Mouse (Mus musculus) hindbrain, embryonic 12.5 days (tissue): ENCODE results near the gene Gm20388. TPM values are rescaled to one million over a fixed set of nuclear protein-coding genes. Genes with fewer than 3 reads are reported as not detected.

ENCODE experiments used
- ATAC-seq: fragments of 200-750 bp; cut with Nextera tagmentation; 2 replicates; pipeline ENCODE4 v1.8.0; 2017; ENCODE audit warnings: moderate TSS enrichment; ENCODE audit not compliant: low FRiP score
- H3K27ac ChIP-seq: fragments of 300-500 bp; sonication (generic); 2 replicates; pipeline ENCODE4 v1.5.1; 2016; ENCODE audit warnings: mild to moderate bottlenecking
- H3K27me3 ChIP-seq: fragments of 300-500 bp; sonication (generic); 2 replicates; pipeline ENCODE4 v1.6.1; 2016; ENCODE audit warnings: mild to moderate bottlenecking
- H3K36me3 ChIP-seq: fragments of 300-500 bp; sonication (generic); 2 replicates; pipeline ENCODE4 v1.6.1; 2016; ENCODE audit warnings: mild to moderate bottlenecking
- H3K4me1 ChIP-seq: fragments of 300-500 bp; sonication (generic); 2 replicates; pipeline ENCODE4 v1.6.1; 2016
- H3K4me2 ChIP-seq: fragments of 300-500 bp; sonication (generic); replicated peaks from 2 replicates; pipeline ENCODE4 v1.6.1; 2016; ENCODE audit warnings: mild to moderate bottlenecking
- H3K4me3 ChIP-seq: fragments of 300-500 bp; sonication (generic); 2 replicates; pipeline ENCODE4 v1.5.1; 2016; ENCODE audit warnings: mild to moderate bottlenecking
- H3K9ac ChIP-seq: fragments of 300-500 bp; sonication (generic); 2 replicates; pipeline ENCODE4 v1.6.1; 2016; ENCODE audit warnings: mild to moderate bottlenecking, moderate library complexity
- H3K9me3 ChIP-seq: fragments of 300-500 bp; sonication (generic); replicated peaks from 2 replicates; pipeline ENCODE4 v1.6.1; 2016; ENCODE audit warnings: mild to moderate bottlenecking
- WGBS: fragments of 180-500 bp; shearing (Covaris S2); methylation state at CpG from one replicate; pipeline ENCODE4 v1.1.7; 2016; 5-methylcytosine and 5-hydroxymethylcytosine counted together
- polyA plus RNA-seq: library from polyadenylated mRNA; unstranded; fragments of >200 nt; fragmentation: Nextera tagmentation; extraction: Ambion mirVana; gene quantifications from 2 replicates; pipeline ENCODE4 v1.2.1, GENCODE M21; 2016

Gm20388 gene
- polyA plus RNA-seq, 1 experiment from 2014 or later, result not detected

DNA sequence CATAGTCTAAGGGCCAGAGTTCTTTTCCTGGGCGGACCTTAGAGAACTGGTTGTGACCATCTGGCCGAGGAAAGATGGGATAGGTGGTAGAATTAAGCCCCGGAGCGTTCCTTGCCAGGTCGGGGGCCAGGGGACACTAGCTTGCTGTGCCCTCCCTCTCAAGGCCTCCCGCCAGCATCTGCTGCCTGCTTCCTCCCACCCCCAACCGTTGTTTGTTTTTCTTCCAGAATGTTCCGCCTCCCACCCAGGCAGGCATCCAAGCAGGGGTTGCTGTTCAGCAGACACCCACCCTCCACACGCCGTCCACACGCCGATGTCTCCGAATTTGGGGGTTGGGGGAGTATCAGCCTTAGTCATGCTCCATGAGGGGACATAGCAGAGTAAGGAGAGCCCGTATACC is 367.4 kb downstream of the Gm20388 start:
- H3K9me3 ChIP-seq, result no peaks in the 10 kb centered on the region
- no peaks in the 10 kb centered on the region for H3K36me3 ChIP-seq
- ATAC-seq, result no peak
- H3K27me3 ChIP-seq, result peaks cover 22% of the 10 kb centered on the region
- H3K4me3 ChIP-seq, result no peak overlapping the region
- H3K4me2 ChIP-seq, result no peak overlapping the region
- peaks cover 64% of the 10 kb centered on the region for H3K4me1 ChIP-seq
- 76% methylated on average over 14 of the region's 14 CpGs for WGBS
- H3K27ac ChIP-seq, result 0 out of 2 replicates have a peak overlapping the region, but pooled peaks have one; percentile 5
- no peak overlapping the region for H3K9ac ChIP-seq

DNA sequence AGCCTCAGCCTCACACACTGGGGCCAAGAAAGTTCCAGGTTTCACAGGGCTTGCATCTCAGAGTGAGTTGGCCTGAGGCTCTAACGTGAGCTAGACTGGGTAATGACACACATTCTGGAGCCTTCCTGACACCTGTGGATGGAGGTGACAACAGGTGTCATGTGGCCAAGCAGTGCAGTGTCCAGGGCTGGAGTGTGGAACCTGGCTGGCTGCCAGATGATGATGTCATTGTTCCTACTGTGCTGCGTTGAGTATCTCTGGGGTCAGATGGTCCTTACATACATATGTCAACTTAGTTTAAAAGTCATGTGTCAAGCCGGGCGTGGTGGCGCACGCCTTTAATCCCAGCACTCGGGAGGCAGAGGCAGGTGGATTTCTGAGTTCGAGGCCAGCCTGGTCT is 368.8 kb downstream of the Gm20388 start:
- Histone ChIP-seq H3K27me3 (peaks cover 22% of the 10 kb centered on the region), H3K4me1 (peaks cover 75% of the 10 kb centered on the region), H3K9ac (no peak overlapping the region), H3K4me2 (no peak overlapping the region), H3K27ac (no peak overlapping the region; the same call in 1 of the 2 replicates), H3K4me3 (no peak overlapping the region), H3K36me3 (no peaks in the 10 kb centered on the region), H3K9me3 (no peaks in the 10 kb centered on the region)
- no peak for ATAC-seq
- WGBS, result 89% methylated on average over 8 of the region's 8 CpGs

DNA sequence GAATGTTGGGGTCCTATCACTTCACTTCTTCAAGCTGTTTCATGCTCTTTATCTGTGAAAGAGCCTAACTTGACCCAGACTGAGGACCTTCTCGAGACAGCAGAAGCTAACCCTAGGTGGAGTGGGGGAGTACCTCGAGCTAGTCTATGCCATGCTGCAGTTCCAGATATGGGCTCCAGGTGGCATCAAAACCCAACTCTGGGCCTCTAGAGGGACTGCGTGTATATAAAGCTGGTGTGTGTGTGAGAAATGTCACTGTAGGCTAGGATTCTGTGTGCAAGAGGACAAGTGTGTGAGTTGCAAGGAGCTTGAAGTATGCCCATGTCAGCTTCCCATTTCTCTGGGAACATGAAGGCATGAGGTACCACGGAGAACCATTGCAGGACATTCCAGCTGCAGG is 370.8 kb downstream of the Gm20388 start:
- Histone ChIP-seq H3K4me1 (peaks cover 76% of the 10 kb centered on the region), H3K9me3 (no peaks in the 10 kb centered on the region), H3K27ac (no peak overlapping the region), H3K4me3 (no peak overlapping the region), H3K9ac (no peak overlapping the region), H3K4me2 (no peak overlapping the region), H3K36me3 (no peaks in the 10 kb centered on the region), H3K27me3 (peaks cover 22% of the 10 kb centered on the region)
- ATAC-seq, result peak; percentile 42; the same call in 1 of the 2 replicates
- 21% methylated on average over 4 of the region's 4 CpGs for WGBS

DNA sequence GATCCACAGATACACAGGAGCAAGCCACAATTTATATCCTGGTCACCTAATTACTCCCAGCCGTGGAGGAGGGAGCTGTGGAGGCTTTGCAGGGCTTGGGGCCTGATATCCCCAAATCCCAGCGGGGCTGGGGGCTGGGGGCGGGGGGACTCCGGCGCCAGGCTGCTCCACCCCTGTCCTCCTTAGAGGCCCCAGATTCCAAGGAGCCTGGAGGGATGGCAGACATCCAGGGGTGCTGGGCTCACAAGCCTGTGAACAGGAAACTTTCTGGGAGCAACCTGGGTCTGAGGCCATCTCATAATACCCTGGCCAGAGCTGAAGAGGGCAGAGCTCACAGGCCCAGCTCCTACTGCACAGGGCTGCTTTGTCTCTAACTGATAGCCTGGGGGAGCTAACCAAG is 371.8 kb downstream of the Gm20388 start:
- Histone ChIP-seq H3K27me3 (peaks cover 18% of the 10 kb centered on the region), H3K4me2 (no peak overlapping the region), H3K9me3 (no peaks in the 10 kb centered on the region), H3K4me3 (no peak overlapping the region), H3K27ac (peak overlapping the region; percentile 50), H3K4me1 (peaks cover 70% of the 10 kb centered on the region), H3K36me3 (no peaks in the 10 kb centered on the region), H3K9ac (peak overlapping the region; percentile 51; the same call in 1 of the 2 replicates)
- no peak for ATAC-seq
- WGBS, result 50% methylated on average over 5 of the region's 5 CpGs

DNA sequence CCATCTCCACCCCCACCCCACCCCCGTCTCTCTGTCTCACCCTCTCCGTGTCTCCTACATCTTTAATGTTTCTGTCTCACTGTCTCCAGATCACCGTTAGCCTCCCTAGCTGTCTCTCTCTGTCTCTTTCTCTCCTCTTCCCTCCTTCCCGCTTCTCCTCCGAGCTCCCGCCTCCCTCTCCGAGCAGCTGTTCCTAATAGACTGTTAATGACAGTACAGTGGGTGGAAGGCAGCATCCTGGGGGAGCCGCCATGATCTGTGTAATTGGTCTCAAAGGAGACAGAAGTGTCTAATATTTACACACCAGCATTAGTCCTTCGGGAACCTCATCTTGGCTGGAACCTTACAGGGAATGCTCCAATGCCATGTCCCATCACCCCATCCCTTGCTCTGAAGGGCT is 373.6 kb downstream of the Gm20388 start:
- no peaks in the 10 kb centered on the region for H3K9me3 ChIP-seq
- no peak overlapping the region for H3K4me2 ChIP-seq
- no peak overlapping the region for H3K4me3 ChIP-seq
- peak overlapping the region; percentile 53 for H3K27ac ChIP-seq
- H3K4me1 ChIP-seq, result peaks cover 76% of the 10 kb centered on the region
- H3K9ac ChIP-seq, result peak overlapping the region; percentile 51; the same call in 1 of the 2 replicates
- no peak for ATAC-seq
- WGBS, result 24% methylated on average over 9 of the region's 9 CpGs
- H3K27me3 ChIP-seq, result peaks cover 7% of the 10 kb centered on the region
- H3K36me3 ChIP-seq, result no peaks in the 10 kb centered on the region

DNA sequence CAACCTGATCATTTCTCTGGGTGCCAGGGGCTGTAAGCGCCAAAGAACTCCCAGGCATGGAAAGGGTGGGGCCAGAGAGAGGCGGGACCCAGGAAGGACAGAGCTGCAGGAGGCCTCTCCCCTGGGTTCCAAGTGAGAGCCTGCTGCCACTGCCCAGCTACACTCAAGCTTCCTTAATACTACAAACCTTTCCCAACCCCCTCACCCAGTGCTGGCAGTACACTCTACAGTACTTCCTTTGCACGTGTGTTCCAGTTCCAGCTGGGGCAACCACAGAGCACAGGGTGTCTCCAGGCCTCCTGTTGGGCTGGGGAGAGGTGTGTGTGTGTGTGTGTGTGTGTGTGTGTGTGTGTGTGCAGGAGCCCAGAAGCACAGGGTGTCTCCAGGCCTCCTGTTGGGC is 374.4 kb downstream of the Gm20388 start:
- no peak for ATAC-seq
- H3K36me3 ChIP-seq, result no peaks in the 10 kb centered on the region
- peak overlapping the region; percentile 53 for H3K27ac ChIP-seq
- no peak overlapping the region for H3K4me3 ChIP-seq
- 46% methylated on average over 3 of the region's 3 CpGs for WGBS
- peaks cover 5% of the 10 kb centered on the region; the same call in 1 of the 2 replicates for H3K27me3 ChIP-seq
- H3K4me1 ChIP-seq, result peaks cover 83% of the 10 kb centered on the region
- H3K4me2 ChIP-seq, result no peak overlapping the region
- H3K9me3 ChIP-seq, result no peaks in the 10 kb centered on the region
- peak overlapping the region; percentile 38; the same call in 1 of the 2 replicates for H3K9ac ChIP-seq

DNA sequence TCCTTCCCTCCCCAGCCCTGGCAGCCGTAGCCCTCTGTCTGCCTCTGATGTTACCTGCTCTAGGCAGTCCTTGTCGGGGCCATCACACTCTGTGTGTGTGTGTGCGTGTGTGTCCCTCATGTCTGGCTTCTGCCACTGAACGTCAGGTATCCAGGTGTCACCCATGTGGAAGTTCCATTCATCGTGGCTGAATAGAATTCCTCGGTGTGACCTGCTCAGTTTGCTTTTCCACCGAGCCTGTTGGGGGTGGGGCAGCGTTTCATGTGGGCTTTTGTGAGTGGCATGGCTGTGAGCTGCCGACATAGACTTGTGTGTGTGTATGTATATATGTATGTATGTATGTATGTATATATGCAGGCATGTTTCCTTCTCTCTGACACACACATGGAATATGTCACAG is 375.2 kb downstream of the Gm20388 start:
- no peak for ATAC-seq
- no peak overlapping the region for H3K4me2 ChIP-seq
- H3K9ac ChIP-seq, result no peak overlapping the region
- no peaks in the 10 kb centered on the region for H3K36me3 ChIP-seq
- H3K27ac ChIP-seq, result no peak overlapping the region
- H3K4me1 ChIP-seq, result peaks cover 83% of the 10 kb centered on the region
- H3K27me3 ChIP-seq, result peaks cover 4% of the 10 kb centered on the region
- H3K9me3 ChIP-seq, result no peaks in the 10 kb centered on the region
- whole genome bisulfite sequencing, result 65% methylated on average over 9 of the region's 9 CpGs
- H3K4me3 ChIP-seq, result no peak overlapping the region

DNA sequence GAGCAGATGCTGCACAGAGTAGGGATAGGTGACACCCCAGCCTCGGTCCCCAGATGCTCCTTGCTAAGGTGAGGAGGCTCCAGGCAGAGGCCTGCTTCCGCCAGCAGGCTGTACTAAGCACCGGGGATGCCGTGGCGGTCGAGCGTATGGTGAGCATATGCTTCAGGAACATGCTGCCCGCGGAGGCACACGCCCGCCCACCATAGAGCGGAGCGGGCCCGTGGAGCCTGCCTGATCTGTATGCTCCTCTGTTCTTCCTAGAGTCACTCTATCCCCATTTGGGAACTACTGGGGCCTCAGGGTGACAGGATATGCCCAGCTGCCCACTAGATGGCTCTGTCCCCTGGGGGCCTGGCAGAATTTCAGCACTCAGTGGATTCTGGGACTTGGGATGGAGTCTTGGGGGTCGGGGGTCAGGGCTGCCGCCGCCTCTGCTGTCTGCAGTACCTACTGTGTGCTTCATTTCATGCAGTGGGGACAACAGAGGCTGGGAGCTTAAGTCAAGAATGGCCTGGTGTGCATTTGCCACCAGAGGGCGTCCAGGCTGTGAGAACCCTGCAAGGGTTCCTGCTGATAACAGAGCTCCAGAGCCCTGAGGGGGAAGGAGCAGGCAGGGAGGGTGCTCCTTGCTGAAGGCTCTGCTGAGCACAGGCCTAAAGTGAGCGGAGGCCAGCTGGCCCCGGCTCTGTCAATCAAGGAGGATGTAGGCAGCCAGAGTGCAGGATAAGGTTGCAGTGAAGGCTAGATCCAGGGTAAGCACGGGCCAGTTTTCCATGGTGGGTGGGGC is 377.7 kb downstream of the Gm20388 start:
- Histone ChIP-seq H3K27me3 (peaks cover 4% of the 10 kb centered on the region), H3K4me1 (peaks cover 89% of the 10 kb centered on the region), H3K36me3 (no peaks in the 10 kb centered on the region), H3K9me3 (no peaks in the 10 kb centered on the region), H3K4me3 (no peak overlapping the region), H3K27ac (peak overlapping the region; percentile 67), H3K4me2 (no peak overlapping the region), H3K9ac (no peak overlapping the region)
- WGBS, result 28% methylated on average over 21 of the region's 21 CpGs
- peak; percentile 26 for ATAC-seq

DNA sequence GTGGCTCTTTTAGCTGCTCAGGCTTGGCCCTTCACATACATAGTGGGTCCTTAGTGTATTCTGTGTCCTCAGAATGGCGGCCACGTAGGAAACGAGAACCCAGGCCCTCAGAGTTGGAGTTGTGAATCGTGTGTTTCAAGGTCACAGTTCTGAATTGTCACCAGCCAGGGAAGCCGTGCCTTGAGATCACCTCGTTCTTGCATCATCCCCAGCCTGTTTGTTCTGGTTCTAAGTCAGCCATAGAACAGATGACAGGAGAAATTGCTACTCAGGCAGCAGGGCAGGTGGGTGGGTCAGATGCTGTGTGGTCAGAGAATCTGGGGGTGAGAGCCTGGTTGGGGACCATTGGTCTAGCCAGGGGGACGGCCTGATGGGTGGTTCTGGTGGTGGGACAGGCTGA is 378.6 kb downstream of the Gm20388 start:
- Histone ChIP-seq H3K9me3 (no peaks in the 10 kb centered on the region), H3K4me3 (no peak overlapping the region), H3K9ac (no peak overlapping the region), H3K36me3 (no peaks in the 10 kb centered on the region), H3K4me2 (no peak overlapping the region), H3K4me1 (peaks cover 89% of the 10 kb centered on the region), H3K27ac (peak overlapping the region; percentile 67), H3K27me3 (peaks cover 7% of the 10 kb centered on the region)
- WGBS, result 81% methylated on average over 7 of the region's 7 CpGs
- no peak for ATAC-seq

DNA sequence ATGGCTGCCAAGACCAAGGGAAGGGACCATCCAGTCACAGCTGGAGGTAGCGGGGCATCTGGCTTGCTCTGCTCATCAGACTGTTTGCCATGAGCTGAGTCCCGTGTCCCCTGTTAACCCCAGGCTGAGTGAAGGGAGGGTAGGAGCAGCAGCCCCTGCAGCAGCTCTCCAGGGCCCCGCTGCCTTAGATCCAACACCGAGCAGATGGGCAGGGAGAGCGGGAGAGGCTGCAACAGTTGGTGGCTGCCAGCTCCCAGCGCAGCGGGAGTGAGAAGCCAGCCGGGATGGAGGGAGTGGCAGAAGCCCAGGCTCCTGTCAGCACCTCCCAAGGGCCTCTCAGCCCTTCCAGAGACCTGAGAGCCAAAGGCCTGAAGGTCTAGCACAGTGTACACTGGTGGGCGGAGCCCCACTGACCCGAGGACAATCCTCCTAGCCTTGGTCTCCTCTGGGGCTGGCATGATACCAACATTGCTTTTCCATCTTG is 379.1 kb downstream of the Gm20388 start:
- peak overlapping the region; percentile 67 for H3K27ac ChIP-seq
- peaks cover 7% of the 10 kb centered on the region for H3K27me3 ChIP-seq
- 30% methylated on average over 10 of the region's 10 CpGs for WGBS
- no peak overlapping the region for H3K4me2 ChIP-seq
- no peaks in the 10 kb centered on the region for H3K36me3 ChIP-seq
- H3K9me3 ChIP-seq, result no peaks in the 10 kb centered on the region
- H3K4me1 ChIP-seq, result peaks cover 89% of the 10 kb centered on the region
- 0 out of 2 replicates have a peak, but pooled peaks have one; percentile 11 for ATAC-seq
- H3K9ac ChIP-seq, result no peak overlapping the region
- H3K4me3 ChIP-seq, result no peak overlapping the region

DNA sequence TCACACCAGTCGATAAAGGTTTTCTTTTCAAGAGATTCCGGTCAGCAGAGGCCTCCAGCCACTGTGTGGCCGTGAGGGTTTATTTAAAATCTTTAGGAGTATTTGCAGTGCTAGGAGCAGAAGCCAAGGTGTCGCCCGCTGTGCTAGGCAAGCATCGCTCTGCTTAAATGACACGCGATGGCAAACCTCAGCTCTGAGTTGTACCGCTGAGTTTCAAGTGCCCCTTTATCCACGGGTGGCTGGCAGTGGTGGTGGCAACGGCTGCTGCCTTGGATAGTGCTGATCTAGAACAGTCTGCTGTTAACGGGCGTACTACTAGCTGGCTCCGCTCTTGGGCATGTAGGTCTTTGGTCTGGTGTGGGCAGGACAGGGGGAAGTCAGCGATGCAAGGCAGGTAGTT is 380.0 kb downstream of the Gm20388 start:
- H3K27ac ChIP-seq, result peak overlapping the region; percentile 62; the same call in 1 of the 2 replicates
- no peaks in the 10 kb centered on the region for H3K9me3 ChIP-seq
- no peak for ATAC-seq
- peaks cover 89% of the 10 kb centered on the region for H3K4me1 ChIP-seq
- peaks cover 7% of the 10 kb centered on the region; the same call in 1 of the 2 replicates for H3K27me3 ChIP-seq
- H3K4me2 ChIP-seq, result no peak overlapping the region
- H3K9ac ChIP-seq, result no peak overlapping the region
- WGBS, result 65% methylated on average over 15 of the region's 15 CpGs
- no peak overlapping the region for H3K4me3 ChIP-seq
- no peaks in the 10 kb centered on the region for H3K36me3 ChIP-seq

DNA sequence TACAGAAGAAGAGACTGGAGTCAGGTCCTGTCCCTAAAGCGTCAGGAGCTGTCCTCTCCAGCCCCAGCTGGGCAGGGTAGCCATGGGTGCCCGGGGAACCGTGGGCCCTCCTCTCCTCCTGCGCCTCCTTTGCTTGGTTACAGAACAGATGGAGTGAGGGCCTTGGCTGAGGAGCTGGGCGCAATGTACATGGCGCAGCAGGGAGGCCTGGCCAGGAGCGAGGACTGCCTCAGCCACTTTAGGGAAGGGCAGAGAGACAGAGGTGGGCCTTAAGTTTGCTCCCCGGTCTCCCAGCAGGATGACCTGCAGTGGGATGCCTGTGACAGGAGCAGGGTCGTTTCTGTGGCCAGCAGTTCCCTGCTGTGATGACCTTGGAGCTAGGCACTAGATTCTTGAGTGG is 381.0 kb downstream of the Gm20388 start:
- Histone ChIP-seq H3K4me2 (no peak overlapping the region), H3K4me1 (peaks cover 91% of the 10 kb centered on the region), H3K36me3 (no peaks in the 10 kb centered on the region), H3K9me3 (no peaks in the 10 kb centered on the region), H3K27ac (peak overlapping the region; percentile 92), H3K27me3 (peaks cover 7% of the 10 kb centered on the region; the same call in 1 of the 2 replicates), H3K9ac (no peak overlapping the region), H3K4me3 (no peak overlapping the region)
- 74% methylated on average over 9 of the region's 9 CpGs for WGBS
- ATAC-seq, result no peak
